In the genomic region with DNA sequence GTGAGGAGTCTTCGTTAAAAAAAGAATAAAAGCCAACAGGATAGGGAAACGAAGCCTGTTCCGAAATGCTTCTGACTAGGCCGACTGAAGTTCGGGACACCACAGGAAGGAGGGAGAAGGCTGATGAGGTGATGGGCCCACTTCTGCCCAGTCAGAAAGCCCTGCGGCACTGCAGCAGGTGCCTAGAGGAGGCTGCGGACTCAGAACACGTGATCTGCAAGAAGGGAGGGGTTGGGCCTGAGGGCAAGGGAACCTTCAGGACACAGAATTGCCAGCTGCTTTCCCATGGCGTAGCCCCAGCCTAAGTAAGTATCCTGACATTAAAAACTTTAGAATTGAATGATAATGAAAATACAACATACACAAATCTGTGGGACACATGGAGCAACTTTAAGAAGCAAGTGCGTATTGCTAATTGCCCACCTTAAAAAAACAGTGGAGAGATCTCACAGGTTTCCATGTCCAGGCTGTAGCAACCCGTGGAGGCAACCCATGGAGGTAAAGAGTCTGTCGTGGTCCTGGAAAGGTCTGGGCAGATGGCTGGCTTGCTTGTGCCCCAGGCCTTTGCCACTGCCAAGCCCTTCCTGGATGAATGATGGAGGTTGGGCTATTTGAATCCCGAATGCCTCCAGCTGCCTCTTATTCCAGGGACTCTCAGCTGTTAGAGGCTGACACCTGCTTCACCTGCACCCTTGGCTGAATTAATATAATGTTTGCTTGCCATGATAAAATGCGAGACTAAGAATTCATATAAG, we compare ENCODE assay signal across 27 mouse cellular contexts. TPM values are rescaled to one million over a fixed set of nuclear protein-coding genes. Genes with fewer than 3 reads are reported as not detected.
DNase-seq lines count a peak whose midpoint lies in the region; ATAC-seq and TF ChIP-seq lines count a peak whose summit lies in the region.
"Had no signal": no experiment of that assay in that cellular context is flagged by ENCODE, and none has a peak within 500 bp of the region (broad histone marks: within the 10 kb centered on the region; RNA-seq: fewer than 3 reads in every experiment).

No protein-coding gene starts in this region.

- H3K36me3 ChIP-seq in midbrain, embryonic 14.5 days (ENCODE audit: control insufficient read depth, insufficient read depth, low read length), result no peaks in the 10 kb centered on the region
- H3K36me3 ChIP-seq in midbrain, embryonic 10.5 days, result no peaks in the 10 kb centered on the region
- H3K36me3 ChIP-seq: embryonic facial prominence, embryonic 12.5 days; forebrain, embryonic 15.5 days; G1E; heart, embryonic 10.5 days had no signal

- H3K4me3 ChIP-seq in cerebellum, adult 2 months (replicated peaks; ENCODE audit: insufficient read depth, low read depth, low read length), result no peak overlapping the region
- no peak overlapping the region for H3K4me3 ChIP-seq in midbrain, embryonic 14.5 days (replicated peaks; ENCODE audit: low read depth, low read length)
- H3K4me3 ChIP-seq in midbrain, embryonic 10.5 days, result no peak overlapping the region
- H3K4me3 ChIP-seq: embryonic facial prominence, embryonic 12.5 days; forebrain, embryonic 15.5 days; heart, embryonic 10.5 days had no signal

- H3K4me1 ChIP-seq in cerebellum, adult 2 months (ENCODE audit: control insufficient read depth, insufficient read depth, low read length), result peaks cover 3% of the 10 kb centered on the region; the same call in 1 of the 2 replicates
- no peaks in the 10 kb centered on the region for H3K4me1 ChIP-seq in midbrain, embryonic 14.5 days (ENCODE audit: control insufficient read depth, insufficient read depth, low read length)
- peaks cover 17% of the 10 kb centered on the region for H3K4me1 ChIP-seq in midbrain, embryonic 10.5 days
- H3K4me1 ChIP-seq: forebrain, embryonic 15.5 days had no signal

- TF ChIP-seq POLR2A in cerebellum, adult 2 months (IDR thresholded peaks at IDR 0.05; ENCODE audit: borderline replicate concordance, insufficient read depth, low read length), result no peak
- TF ChIP-seq POLR2A in brain, embryonic 14.5 days (IDR thresholded peaks at IDR 0.05; ENCODE audit: borderline replicate concordance, extremely low read depth, insufficient read depth, insufficient read length, poor library complexity, severe bottlenecking), result no peak

- no peak for ATAC-seq in midbrain, embryonic 14.5 days (ENCODE audit: low FRiP score, low TSS enrichment)
- ATAC-seq: activated CD4-positive, CD25-positive, alpha-beta regulatory T cell, adult 4 months; CD4-positive, CD25-positive, alpha-beta regulatory T cell, adult 4 months; forebrain, embryonic 15.5 days; intestine, embryonic 16.5 days had no signal

- TF ChIP-seq CTCF in cerebellum, adult 2 months (IDR thresholded peaks at IDR 0.05; ENCODE audit: borderline replicate concordance, insufficient read depth, low read depth, low read length), result no peak
- TF ChIP-seq CTCF in brain, embryonic 14.5 days (IDR thresholded peaks at IDR 0.05; ENCODE audit: borderline replicate concordance, extremely low read depth, insufficient read depth, insufficient read length), result no peak

- peak; percentile 17 to 18 for DNase-seq in cerebellum, adult 2 months
- DNase-seq in cerebellum, adult 11-12 months, result no peak
- DNase-seq in cerebellum, postnatal 25 days, result peak; percentile 25 to 44
- DNase-seq in cerebellum, adult 9-10 months, result no peak
- peak; percentile 21 for DNase-seq in midbrain, embryonic 14.5 days
- no peak for DNase-seq in midbrain, embryonic 10.5 days (ENCODE audit: low spot score)
- DNase-seq in brain, embryonic 14.5 days (ENCODE audit: low read depth), result peak; percentile 27
- no peak for DNase-seq in heart, postnatal 36 days
- DNase-seq: adrenal gland, postnatal 14 days; B cell, adult 2 months; heart, adult 18-20 months; heart, postnatal 10 days had no signal

- no peak overlapping the region for H3K27ac ChIP-seq in cerebellum, adult 2 months (ENCODE audit: insufficient read depth, low read length)
- H3K27ac ChIP-seq in midbrain, embryonic 14.5 days (replicated peaks; ENCODE audit: low read depth, low read length), result no peak overlapping the region
- no peak overlapping the region for H3K27ac ChIP-seq in midbrain, embryonic 10.5 days (replicated peaks)
- H3K27ac ChIP-seq: embryonic facial prominence, embryonic 12.5 days; forebrain, embryonic 15.5 days; heart, embryonic 10.5 days; hindbrain, embryonic 14.5 days had no signal

- H3K27me3 ChIP-seq in cerebellum, adult 2 months (ENCODE audit: control insufficient read depth, insufficient read depth, low read length), result no peaks in the 10 kb centered on the region
- H3K27me3 ChIP-seq in midbrain, embryonic 14.5 days (ENCODE audit: control insufficient read depth, insufficient read depth, low read length), result no peaks in the 10 kb centered on the region
- H3K27me3 ChIP-seq in midbrain, embryonic 10.5 days (ENCODE audit: low read depth, poor library complexity, severe bottlenecking), result no peaks in the 10 kb centered on the region; the same call in 1 of the 2 replicates
- H3K27me3 ChIP-seq: embryonic facial prominence, embryonic 12.5 days; forebrain, embryonic 15.5 days had no signal

- H3K9me3 ChIP-seq in midbrain, embryonic 14.5 days (ENCODE audit: control insufficient read depth, low read length), result no peaks in the 10 kb centered on the region
- no peaks in the 10 kb centered on the region for H3K9me3 ChIP-seq in midbrain, embryonic 10.5 days (replicated peaks)
- H3K9me3 ChIP-seq: embryonic facial prominence, embryonic 12.5 days; forebrain, embryonic 15.5 days; G1E; heart, embryonic 10.5 days had no signal

- intact Hi-C loops in heart, postnatal 36 days (cut with DNase I), result loop anchor here (10.0 kb wide), 1 partner anchor 273 kb away; no protein-coding TSS in a partner anchor

- no peak overlapping the region for H3K9ac ChIP-seq in midbrain, embryonic 14.5 days (replicated peaks; ENCODE audit: low read length)
- H3K9ac ChIP-seq: embryonic facial prominence, embryonic 12.5 days; forebrain, embryonic 15.5 days; hindbrain, embryonic 14.5 days had no signal

- no peak overlapping the region for H3K4me2 ChIP-seq in midbrain, embryonic 14.5 days (ENCODE audit: low read length)
- H3K4me2 ChIP-seq: embryonic facial prominence, embryonic 12.5 days; forebrain, embryonic 15.5 days; hindbrain, embryonic 14.5 days had no signal

- WGBS in cerebellum, adult 2 months, result 51% methylated on average over 14 of the region's 14 CpGs
- WGBS in midbrain, embryonic 14.5 days, result 63% methylated on average over 14 of the region's 14 CpGs
- 73% methylated on average over 14 of the region's 14 CpGs for WGBS in midbrain, embryonic 10.5 days

RNA-seq across cellular contexts. Expression of a gene that starts 0.9 kb away (rescaled TPM):
- not detected in 2 replicates for polyA plus RNA-seq in cerebellum, adult 2 months (2012; rRNA removed)
- not detected in 2 replicates for polyA plus RNA-seq in midbrain, embryonic 14.5 days (2014; fragmentation: Nextera tagmentation; extraction: Ambion mirVana)
- polyA plus RNA-seq in midbrain, embryonic 10.5 days (2016; fragmentation: Nextera tagmentation; extraction: Ambion mirVana), result 0.06 TPM in 1 of 2 replicates, not detected in the other
- 0.11 and 0.15 TPM in 2 replicates for polyA plus RNA-seq in brain, embryonic 14.5 days (2012; rRNA removed)
- not detected for total RNA-seq in heart, postnatal 36 days (2021)
- total RNA-seq: adrenal gland, adult 18-20 months; adrenal gland, postnatal 14 days; gastrocnemius, adult 8-10 months; gastrocnemius, postnatal 4 days; heart, adult 18-20 months; heart, postnatal 10 days; hematopoietic stem cell, adult 5-6 weeks had no signal
- polyA plus RNA-seq: activated CD4-positive, CD25-positive, alpha-beta regulatory T cell, adult 4 months; CD4-positive, CD25-positive, alpha-beta regulatory T cell, adult 4 months; cortical plate, adult 2 months; forebrain, embryonic 11.5 days; forebrain, embryonic 15.5 days; G1E; heart, embryonic 14.5 days; hindbrain, embryonic 14.5 days had no signal

Comparison
In these comparisons a context has a peak if more than half of its experiments do, and no peak if none do; other contexts are left out.
1. DNase-seq: peak in cerebellum, adult 2 months (2 of 2), cerebellum, postnatal 25 days (2 of 2), midbrain, embryonic 14.5 days (single experiment) and brain, embryonic 14.5 days (single experiment); none in cerebellum, adult 11-12 months (single experiment), cerebellum, adult 9-10 months (single experiment), midbrain, embryonic 10.5 days (single experiment) and heart, postnatal 36 days (0 of 2).